Mouse (Mus musculus) regulatory T cell (primary cell): Measurements from ENCODE around the gene Gng7.

ENCODE experiments used
- in situ Hi-C: fragments of 300-600 bp; cut with MboI, MseI; formaldehyde crosslinking; loops from one replicate; pipeline ENCODE4 v1.15.1; 2025; ENCODE audit warnings: high pct_unique_total_duplicates

Gng7 gene

GRCm38 (mm10) chr10:80930361-80931152 lies 84.2 kb downstream of the Gng7 start:
- in situ Hi-C loops = no loop called here

- in situ Hi-C loops = loop anchor here (5.0 kb wide), 1 partner anchor 58 kb away; no protein-coding TSS in a partner anchor
Measured at GRCm38 (mm10) chr10:80929299-80930226, 85.2 kb downstream of the Gng7 start, which contains the start of gene Gadd45b. Gene Gadd45b (plus strand): TSS chr10:80930073.

- in situ Hi-C loops = loop anchor here (5.0 kb wide), 1 partner anchor 59 kb away; no protein-coding TSS in a partner anchor
Measured at GRCm38 (mm10) chr10:80928586-80929298, 86.0 kb downstream of the Gng7 start.

GRCm38 (mm10) chr10:80925472-80925871 lies 89.3 kb downstream of the Gng7 start:
- in situ Hi-C loops = loop anchor here (5.0 kb wide), 1 partner anchor 62 kb away; no protein-coding TSS in a partner anchor

GRCm38 (mm10) chr10:80921923-80922322 lies 92.8 kb downstream of the Gng7 start:
- in situ Hi-C loops = no loop called here

GRCm38 (mm10) chr10:80917779-80918434 lies 96.8 kb downstream of the Gng7 start, which contains the start of gene Lmnb2:
Gene Lmnb2 (minus strand): TSS chr10:80918245.
- in situ Hi-C loops = no loop called here

- in situ Hi-C loops = no loop called here
Measured at GRCm38 (mm10) chr10:80917336-80917778, 97.4 kb downstream of the Gng7 start.

- in situ Hi-C loops = no loop called here
Measured at GRCm38 (mm10) chr10:80915736-80916135, 99.0 kb downstream of the Gng7 start.

- in situ Hi-C loops = no loop called here
Measured at GRCm38 (mm10) chr10:80915260-80915659, 99.5 kb downstream of the Gng7 start.

- in situ Hi-C loops = no loop called here
Measured at GRCm38 (mm10) chr10:80914253-80914656, 100.5 kb downstream of the Gng7 start.

GRCm38 (mm10) chr10:80913364-80914011 lies 101.3 kb downstream of the Gng7 start:
- in situ Hi-C loops = no loop called here

- in situ Hi-C loops = no loop called here
Measured at GRCm38 (mm10) chr10:80911891-80912290, 102.9 kb downstream of the Gng7 start.

- in situ Hi-C loops = no loop called here
Measured at GRCm38 (mm10) chr10:80911354-80911753, 103.4 kb downstream of the Gng7 start.

- in situ Hi-C loops = no loop called here
Measured at GRCm38 (mm10) chr10:80909375-80910162, 105.2 kb downstream of the Gng7 start.

GRCm38 (mm10) chr10:80904709-80905108 lies 110.0 kb downstream of the Gng7 start:
- in situ Hi-C loops = no loop called here

GRCm38 (mm10) chr10:80904004-80904693 lies 110.6 kb downstream of the Gng7 start:
- in situ Hi-C loops = no loop called here

- in situ Hi-C loops = no loop called here
Measured at GRCm38 (mm10) chr10:80903282-80903681, 111.5 kb downstream of the Gng7 start.

- in situ Hi-C loops = no loop called here
Measured at GRCm38 (mm10) chr10:80902273-80902940, 112.3 kb downstream of the Gng7 start.
